Mouse (Mus musculus): ENCODE measurements around the gene Rab22a. TPM values are rescaled to one million over a fixed set of nuclear protein-coding genes. Genes with fewer than 3 reads are reported as not detected.
"Not testable (repeated sequence)": the region's sequence is repeated elsewhere in the genome, so short reads cannot be mapped to it uniquely, and the experiment has no call there.

The Rab22a gene
- polyA plus RNA-seq, 2 experiments: 3.7 to 13.2 TPM

GRCm38 (mm10) chr2:173705827-173706551, 46.4 kb downstream of the Rab22a start:
- peaks cover 6% of the 10 kb centered on the region for H3K36me3 ChIP-seq (replicated peaks; ENCODE audit: control insufficient read depth, insufficient read depth, low read depth)
- H3K9ac ChIP-seq (replicated peaks): no peak overlapping the region
- H3K27ac ChIP-seq: no peak overlapping the region
- H3K4me3 ChIP-seq (ENCODE audit: insufficient read depth in 1 of 2, low read depth in 2 of 2, low read length in 2 of 2): no peak overlapping the region
- no peak overlapping the region for H3K4me2 ChIP-seq (ENCODE audit: low read depth)
- peaks cover 0 to 2% of the 10 kb centered on the region in 2 experiments; a peak in 1 of 4 replicates for H3K4me1 ChIP-seq (replicated peaks; ENCODE audit: control insufficient read depth in 2 of 2, insufficient read depth in 2 of 2, low read length in 1 of 2)
- no peaks in the 10 kb centered on the region for H3K27me3 ChIP-seq (ENCODE audit: control insufficient read depth, insufficient read depth, low read length)
- TF ChIP-seq CTCF (IDR thresholded peaks at IDR 0.05; ENCODE audit: low read depth) (no peak), EP300 (IDR thresholded peaks at IDR 0.05; ENCODE audit: low read depth) (no peak)
- WGBS (ENCODE audit: insufficient replicate concordance): 85% methylated on average over 15 of the region's 15 CpGs
- DNase-seq (ENCODE audit: low read depth in 3 of 3, low spot score in 3 of 3): no peak
- no peak for ATAC-seq (ENCODE audit: insufficient read depth)
- H3K9me3 ChIP-seq (ENCODE audit: control insufficient read depth, low read length): no peaks in the 10 kb centered on the region

- H3K9ac ChIP-seq (replicated peaks); H3K27me3 ChIP-seq (ENCODE audit: control insufficient read depth, insufficient read depth, low read length); H3K36me3 ChIP-seq (replicated peaks; ENCODE audit: control insufficient read depth, insufficient read depth, low read depth); DNase-seq (ENCODE audit: low read depth in 3 of 3, low spot score in 3 of 3); H3K27ac ChIP-seq; H3K9me3 ChIP-seq (ENCODE audit: control insufficient read depth, low read length); H3K4me3 ChIP-seq (ENCODE audit: insufficient read depth in 1 of 2, low read depth in 2 of 2, low read length in 2 of 2); H3K4me1 ChIP-seq (replicated peaks; ENCODE audit: control insufficient read depth in 2 of 2, insufficient read depth in 2 of 2, low read length in 1 of 2); ATAC-seq (ENCODE audit: insufficient read depth); H3K4me2 ChIP-seq (ENCODE audit: low read depth): not testable (repeated sequence)
Observed at GRCm38 (mm10) chr2:173707626-173708025, 48.1 kb downstream of the Rab22a start.

GRCm38 (mm10) chr2:173710193-173710592, 50.6 kb downstream of the Rab22a start:
- TF ChIP-seq EP300 (IDR thresholded peaks at IDR 0.05; ENCODE audit: low read depth) (no peak), CTCF (IDR thresholded peaks at IDR 0.05; ENCODE audit: low read depth) (no peak)

GRCm38 (mm10) chr2:173712656-173713055, 53.1 kb downstream of the Rab22a start:
- no peaks in the 10 kb centered on the region for H3K36me3 ChIP-seq (replicated peaks; ENCODE audit: control insufficient read depth, insufficient read depth, low read depth)
- H3K27ac ChIP-seq: no peak overlapping the region
- DNase-seq (ENCODE audit: low read depth in 3 of 3, low spot score in 3 of 3) (no peak), ATAC-seq (ENCODE audit: insufficient read depth) (no peak)
- H3K27me3 ChIP-seq (ENCODE audit: control insufficient read depth, insufficient read depth, low read length): no peaks in the 10 kb centered on the region
- peaks cover 0 to 2% of the 10 kb centered on the region in 2 experiments; a peak in 1 of 4 replicates for H3K4me1 ChIP-seq (replicated peaks; ENCODE audit: control insufficient read depth in 2 of 2, insufficient read depth in 2 of 2, low read length in 1 of 2)
- no peak overlapping the region for H3K4me2 ChIP-seq (ENCODE audit: low read depth)
- H3K9ac ChIP-seq (replicated peaks): no peak overlapping the region
- no peaks in the 10 kb centered on the region for H3K9me3 ChIP-seq (ENCODE audit: control insufficient read depth, low read length)
- H3K4me3 ChIP-seq (ENCODE audit: insufficient read depth in 1 of 2, low read depth in 2 of 2, low read length in 2 of 2): no peak overlapping the region
- WGBS (ENCODE audit: insufficient replicate concordance): 61% methylated on average over 10 of the region's 10 CpGs
- no peak for TF ChIP-seq CTCF (IDR thresholded peaks at IDR 0.05; ENCODE audit: low read depth)
- TF ChIP-seq EP300 (IDR thresholded peaks at IDR 0.05; ENCODE audit: low read depth): no peak

More at GRCm38 (mm10) chr2:173710193-173710592, 50.6 kb downstream of the Rab22a start:
- H3K9ac ChIP-seq (replicated peaks): no peak overlapping the region
- no peak overlapping the region for H3K4me2 ChIP-seq (ENCODE audit: low read depth)
- no peak overlapping the region for H3K27ac ChIP-seq
- no peak for DNase-seq (ENCODE audit: low read depth in 3 of 3, low spot score in 3 of 3)
- no peaks in the 10 kb centered on the region for H3K9me3 ChIP-seq (ENCODE audit: control insufficient read depth, low read length)
- 67% methylated on average over 6 of the region's 6 CpGs for WGBS (ENCODE audit: insufficient replicate concordance)
- ATAC-seq (ENCODE audit: insufficient read depth): no peak
- peaks cover 0 to 2% of the 10 kb centered on the region in 2 experiments; a peak in 1 of 4 replicates for H3K4me1 ChIP-seq (replicated peaks; ENCODE audit: control insufficient read depth in 2 of 2, insufficient read depth in 2 of 2, low read length in 1 of 2)
- H3K27me3 ChIP-seq (ENCODE audit: control insufficient read depth, insufficient read depth, low read length): no peaks in the 10 kb centered on the region
- H3K4me3 ChIP-seq (ENCODE audit: insufficient read depth in 1 of 2, low read depth in 2 of 2, low read length in 2 of 2): no peak overlapping the region
- no peaks in the 10 kb centered on the region for H3K36me3 ChIP-seq (replicated peaks; ENCODE audit: control insufficient read depth, insufficient read depth, low read depth)

- peaks cover 0 to 2% of the 10 kb centered on the region in 2 experiments; a peak in 1 of 4 replicates for H3K4me1 ChIP-seq (replicated peaks; ENCODE audit: control insufficient read depth in 2 of 2, insufficient read depth in 2 of 2, low read length in 1 of 2)
- H3K4me3 ChIP-seq (ENCODE audit: insufficient read depth in 1 of 2, low read depth in 2 of 2, low read length in 2 of 2): no peak overlapping the region
- WGBS (ENCODE audit: insufficient replicate concordance): 54% methylated on average over 4 of the region's 4 CpGs
- no peak overlapping the region for H3K9ac ChIP-seq (replicated peaks)
- no peak overlapping the region for H3K27ac ChIP-seq
- H3K27me3 ChIP-seq (ENCODE audit: control insufficient read depth, insufficient read depth, low read length): no peaks in the 10 kb centered on the region
- ATAC-seq (ENCODE audit: insufficient read depth): no peak
- H3K36me3 ChIP-seq (replicated peaks; ENCODE audit: control insufficient read depth, insufficient read depth, low read depth): no peaks in the 10 kb centered on the region
- no peak for TF ChIP-seq CTCF (IDR thresholded peaks at IDR 0.05; ENCODE audit: low read depth)
- no peak for TF ChIP-seq EP300 (IDR thresholded peaks at IDR 0.05; ENCODE audit: low read depth)
- no peak overlapping the region for H3K4me2 ChIP-seq (ENCODE audit: low read depth)
- no peak for DNase-seq (ENCODE audit: low read depth in 3 of 3, low spot score in 3 of 3)
- H3K9me3 ChIP-seq (ENCODE audit: control insufficient read depth, low read length): no peaks in the 10 kb centered on the region
Observed at GRCm38 (mm10) chr2:173713241-173713640, 53.7 kb downstream of the Rab22a start.
